Mouse (Mus musculus): ENCODE results near the gene Spn.

- TF ChIP-seq CTCF (conservative IDR thresholded peaks at IDR 0.05; ENCODE audit: low read length) (peak; percentile 39; the same call in 1 of the 2 replicates), NANOG (IDR thresholded peaks at IDR 0.05; ENCODE audit: borderline replicate concordance, low read length) (no peak)
Observed at GRCm38 (mm10) chr7:127185601-127186000, 48.0 kb upstream of the Spn start.

All from E14TG2a.4 (cell line).